Mouse (Mus musculus): Measurements from ENCODE around the gene Dao. TPM values are rescaled to one million over a fixed set of nuclear protein-coding genes. Genes with fewer than 3 reads are reported as not detected.
A peak's percentile ranks its signal among the peaks of the same experiment; 100 is the strongest.

The Dao gene
- polyA plus RNA-seq, 1 experiment from 2014 or later: not detected

DNA sequence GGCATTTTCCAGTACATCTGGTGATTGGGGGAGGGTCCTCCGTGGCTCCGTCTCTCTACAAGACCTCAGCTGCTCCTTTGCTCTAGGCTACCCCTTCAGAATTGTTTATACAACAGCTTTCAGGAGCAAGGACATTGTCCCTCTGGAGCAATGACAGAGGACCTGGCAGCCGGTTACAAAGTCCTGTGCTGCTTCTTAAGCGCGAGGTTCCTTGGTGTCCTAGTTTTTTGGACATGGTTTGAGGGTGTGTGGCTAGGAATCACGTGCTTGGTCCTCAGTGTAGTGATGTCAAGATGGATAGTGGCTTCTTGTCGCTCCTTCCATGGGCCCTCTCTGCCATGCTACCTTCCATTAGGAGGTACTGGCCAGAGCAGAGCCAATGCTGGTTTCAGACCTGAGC, 30.9 kb downstream of the Dao start:
- no peak overlapping the region for H3K27ac ChIP-seq (replicated peaks)
- H3K4me3 ChIP-seq: no peak overlapping the region
- no peak overlapping the region for H3K4me2 ChIP-seq
- WGBS: 85% methylated on average over 7 of the region's 7 CpGs
- H3K27me3 ChIP-seq: no peaks in the 10 kb centered on the region
- H3K9ac ChIP-seq: no peak overlapping the region
- peaks cover 78% of the 10 kb centered on the region for H3K36me3 ChIP-seq
- ATAC-seq (ENCODE audit: low read depth): no peak
- H3K4me1 ChIP-seq (replicated peaks): no peaks in the 10 kb centered on the region
- 0 out of 2 replicates have a peak, but pooled peaks cover 5% of the 10 kb centered on the region for H3K9me3 ChIP-seq

DNA sequence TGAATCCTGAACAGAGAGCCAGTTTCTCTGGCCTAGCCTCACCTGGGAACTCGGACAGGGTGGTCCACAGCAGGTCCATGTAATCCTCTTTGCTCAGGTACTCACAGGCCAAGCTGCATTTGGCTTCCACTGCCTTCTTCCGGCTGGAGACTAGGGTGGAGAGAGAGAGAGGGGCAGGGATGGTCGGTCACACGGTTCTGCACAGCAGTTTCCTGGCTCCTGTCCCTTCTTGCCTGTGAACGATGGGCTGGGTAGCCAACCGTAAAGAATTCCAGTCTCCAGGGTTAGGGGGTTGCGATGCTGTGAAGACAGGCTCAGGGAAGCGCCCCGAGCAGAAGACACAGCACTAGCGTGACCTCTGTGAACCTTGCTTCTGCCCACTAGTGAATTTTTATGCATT, 31.6 kb downstream of the Dao start:
- Histone ChIP-seq H3K9ac (no peak overlapping the region), H3K27ac (replicated peaks) (no peak overlapping the region), H3K36me3 (peaks cover 71% of the 10 kb centered on the region)

DNA sequence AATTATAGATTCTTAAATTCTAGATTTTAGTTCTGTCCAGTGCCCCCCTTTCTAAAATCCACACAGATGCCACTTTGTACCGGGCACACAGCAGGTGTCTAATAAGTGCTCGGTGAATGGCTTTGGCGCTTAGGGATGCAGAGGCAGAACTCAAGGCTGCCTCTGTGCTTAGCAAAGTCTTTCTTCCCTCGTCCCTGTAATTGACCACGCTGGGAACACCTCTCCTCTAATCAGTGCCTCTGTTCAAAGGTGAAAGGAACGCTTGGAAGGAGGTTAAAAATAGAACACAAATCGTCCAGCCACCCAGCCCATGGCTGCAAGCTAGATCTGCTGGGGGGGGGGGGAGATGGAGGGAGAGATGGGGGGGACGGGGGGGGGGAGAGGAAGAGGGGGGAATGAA, 37.0 kb downstream of the Dao start:
- H3K4me1 ChIP-seq (replicated peaks): no peaks in the 10 kb centered on the region; the same call in 1 of the 2 replicates
- WGBS: 12% methylated on average over 7 of the region's 8 CpGs
- no peak overlapping the region for H3K9ac ChIP-seq
- no peak overlapping the region for H3K4me2 ChIP-seq
- no peaks in the 10 kb centered on the region for H3K9me3 ChIP-seq
- H3K27me3 ChIP-seq: no peaks in the 10 kb centered on the region
- H3K27ac ChIP-seq (replicated peaks): no peak overlapping the region
- no peak for ATAC-seq (ENCODE audit: low read depth)
- H3K4me3 ChIP-seq: no peak overlapping the region
- H3K36me3 ChIP-seq: peaks cover 70% of the 10 kb centered on the region

More for the DNA sequence above, 31.6 kb downstream of the Dao start:
- WGBS: 50% methylated on average over 10 of the region's 10 CpGs
- no peaks in the 10 kb centered on the region for H3K27me3 ChIP-seq
- no peaks in the 10 kb centered on the region for H3K4me1 ChIP-seq (replicated peaks)
- ATAC-seq (ENCODE audit: low read depth): no peak
- H3K4me2 ChIP-seq: no peak overlapping the region
- no peak overlapping the region for H3K4me3 ChIP-seq
- 0 out of 2 replicates have a peak, but pooled peaks cover 5% of the 10 kb centered on the region for H3K9me3 ChIP-seq

DNA sequence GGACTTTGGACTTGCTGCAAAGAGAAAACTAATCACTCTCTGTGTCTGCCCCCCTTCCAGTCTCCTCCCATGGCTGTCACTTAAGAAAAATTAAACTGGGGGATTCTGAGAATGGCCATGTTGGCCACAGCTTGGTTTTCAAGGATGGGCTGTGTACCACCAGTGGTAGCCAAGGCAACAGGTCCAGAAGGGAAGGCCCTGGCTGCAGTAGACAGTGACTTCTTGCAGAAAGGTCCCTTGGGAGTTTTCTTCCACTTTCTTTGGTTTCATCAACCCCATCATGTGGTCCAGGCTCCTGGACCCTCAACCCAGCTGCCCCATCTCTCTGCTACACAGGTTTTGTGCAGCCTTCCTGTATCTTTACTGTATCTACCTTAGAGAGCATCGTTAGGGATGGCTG, 37.4 kb downstream of the Dao start:
- H3K4me1 ChIP-seq (replicated peaks): no peaks in the 10 kb centered on the region; the same call in 1 of the 2 replicates
- ATAC-seq (ENCODE audit: low read depth): no peak
- H3K27ac ChIP-seq (replicated peaks): no peak overlapping the region
- H3K27me3 ChIP-seq: no peaks in the 10 kb centered on the region
- 71% methylated on average over 1 of the region's 1 CpGs for whole genome bisulfite sequencing
- H3K9ac ChIP-seq: no peak overlapping the region
- peaks cover 70% of the 10 kb centered on the region for H3K36me3 ChIP-seq
- no peak overlapping the region for H3K4me3 ChIP-seq
- no peak overlapping the region for H3K4me2 ChIP-seq
- no peaks in the 10 kb centered on the region for H3K9me3 ChIP-seq

DNA sequence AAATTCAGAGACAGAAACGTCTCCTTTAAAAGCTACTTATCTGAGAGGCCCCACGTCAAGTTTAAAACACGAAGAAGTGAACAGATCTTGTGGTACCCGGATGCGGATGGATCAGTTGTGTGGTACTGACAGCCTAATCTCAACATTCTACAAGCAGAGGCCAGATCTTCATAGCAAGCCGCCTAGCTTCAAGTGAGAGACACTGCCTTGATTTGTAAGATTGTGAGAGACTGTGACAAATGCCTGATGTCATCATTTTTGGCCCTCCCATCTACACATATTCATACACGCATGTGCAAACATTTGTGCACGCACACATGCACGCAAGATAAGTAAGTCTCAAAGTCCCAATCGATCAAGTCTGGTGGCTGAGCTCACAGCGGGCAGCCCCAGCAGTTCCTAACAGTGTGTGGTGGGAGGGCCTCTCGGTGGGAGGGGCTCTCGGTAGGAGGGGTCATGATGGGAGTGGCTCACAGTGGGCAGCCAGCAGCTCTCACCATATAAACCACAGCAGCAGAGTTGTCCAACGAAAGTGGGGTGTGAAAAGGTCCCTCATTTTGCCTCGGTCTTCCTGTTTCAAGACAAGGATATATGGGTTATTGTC, 37.9 kb downstream of the Dao start:
- no peak for ATAC-seq (ENCODE audit: low read depth)
- no peak overlapping the region for H3K9ac ChIP-seq
- peaks cover 70% of the 10 kb centered on the region for H3K36me3 ChIP-seq

DNA sequence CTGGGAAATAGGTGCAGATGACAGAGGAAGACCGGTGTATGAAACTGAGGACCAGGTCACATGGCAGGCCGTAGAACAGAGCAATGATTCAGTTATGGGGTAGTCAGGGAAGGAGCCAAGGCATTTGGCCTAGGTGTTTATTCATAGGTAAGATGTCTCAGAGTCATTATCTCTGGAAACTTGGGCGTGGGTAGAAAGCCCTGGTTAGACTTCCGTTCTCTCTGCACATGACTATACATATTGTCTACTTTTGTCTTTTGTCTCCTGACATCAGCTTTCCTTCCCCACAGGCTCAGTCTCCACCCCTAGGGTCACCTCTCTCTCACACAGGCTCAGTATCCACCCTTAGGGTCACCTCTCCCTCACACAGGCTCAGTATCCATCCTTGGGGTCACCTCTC, 40.3 kb downstream of the Dao start:
- H3K27me3 ChIP-seq: no peaks in the 10 kb centered on the region
- H3K9ac ChIP-seq: no peak overlapping the region
- H3K4me3 ChIP-seq: no peak overlapping the region
- H3K36me3 ChIP-seq: peaks cover 50% of the 10 kb centered on the region
- H3K9me3 ChIP-seq: no peaks in the 10 kb centered on the region
- no peak for ATAC-seq (ENCODE audit: low read depth)
- H3K27ac ChIP-seq (replicated peaks): no peak overlapping the region
- H3K4me1 ChIP-seq (replicated peaks): peaks cover 3% of the 10 kb centered on the region
- WGBS: 87% methylated on average over 4 of the region's 4 CpGs
- H3K4me2 ChIP-seq: no peak overlapping the region

More for the DNA sequence above, 37.9 kb downstream of the Dao start:
- H3K27ac ChIP-seq (replicated peaks): no peak overlapping the region
- no peaks in the 10 kb centered on the region; the same call in 1 of the 2 replicates for H3K4me1 ChIP-seq (replicated peaks)
- WGBS: 17% methylated on average over 15 of the region's 15 CpGs
- no peak overlapping the region for H3K4me2 ChIP-seq
- H3K4me3 ChIP-seq: no peak overlapping the region
- H3K27me3 ChIP-seq: no peaks in the 10 kb centered on the region
- H3K9me3 ChIP-seq: no peaks in the 10 kb centered on the region

DNA sequence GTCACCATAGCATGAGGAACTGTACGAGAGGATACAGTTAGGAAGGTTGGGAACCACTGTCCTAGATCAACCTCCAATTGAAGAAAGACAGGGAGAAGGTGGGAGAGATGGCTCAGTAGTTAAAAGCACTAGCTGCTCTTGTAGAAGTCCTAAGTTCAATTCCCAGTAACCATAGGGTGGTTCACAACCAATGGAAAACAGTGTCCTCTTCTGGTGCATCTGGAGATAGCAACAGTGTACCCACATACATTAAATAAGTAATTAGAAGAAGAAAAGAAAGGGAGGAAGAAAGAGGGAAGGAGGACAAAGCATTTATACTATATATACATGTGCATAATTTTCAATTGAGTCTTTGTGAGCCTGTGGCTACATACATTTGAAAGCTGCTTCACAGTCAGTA, 41.6 kb downstream of the Dao start:
- no peak for ATAC-seq (ENCODE audit: low read depth)
- H3K27me3 ChIP-seq: no peaks in the 10 kb centered on the region
- no peak overlapping the region for H3K4me3 ChIP-seq
- H3K36me3 ChIP-seq: peaks cover 49% of the 10 kb centered on the region
- H3K4me2 ChIP-seq: no peak overlapping the region
- peaks cover 12% of the 10 kb centered on the region for H3K4me1 ChIP-seq (replicated peaks)
- H3K9me3 ChIP-seq: no peaks in the 10 kb centered on the region
- H3K27ac ChIP-seq (replicated peaks): no peak overlapping the region
- no peak overlapping the region for H3K9ac ChIP-seq
- WGBS: 65% methylated on average over 1 of the region's 1 CpGs

DNA sequence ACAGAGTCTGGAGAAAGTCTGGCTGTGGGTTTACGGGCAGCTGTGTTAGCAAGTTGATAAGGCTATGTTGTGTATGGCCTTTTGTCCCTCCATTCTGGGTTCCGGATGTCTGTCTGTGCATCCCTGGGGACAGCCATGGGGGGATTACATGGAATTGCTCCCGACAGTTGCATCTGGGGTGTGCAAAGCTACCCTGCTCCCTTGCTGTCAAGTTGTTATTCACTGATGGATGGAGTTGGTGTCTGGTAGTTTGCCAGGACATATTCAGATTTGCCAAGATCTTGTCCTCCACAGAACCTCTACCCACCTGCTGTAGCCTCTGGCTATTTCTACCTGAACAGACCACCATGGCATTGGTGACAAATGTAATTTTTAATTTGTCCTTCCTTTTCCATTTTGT, 42.6 kb downstream of the Dao start:
- Histone ChIP-seq H3K4me3 (no peak overlapping the region), H3K27me3 (no peaks in the 10 kb centered on the region), H3K9ac (no peak overlapping the region), H3K9me3 (no peaks in the 10 kb centered on the region), H3K4me2 (no peak overlapping the region), H3K36me3 (peaks cover 56% of the 10 kb centered on the region), H3K4me1 (replicated peaks) (peaks cover 12% of the 10 kb centered on the region), H3K27ac (replicated peaks) (no peak overlapping the region)
- 79% methylated on average over 3 of the region's 3 CpGs for WGBS
- ATAC-seq (ENCODE audit: low read depth): no peak

DNA sequence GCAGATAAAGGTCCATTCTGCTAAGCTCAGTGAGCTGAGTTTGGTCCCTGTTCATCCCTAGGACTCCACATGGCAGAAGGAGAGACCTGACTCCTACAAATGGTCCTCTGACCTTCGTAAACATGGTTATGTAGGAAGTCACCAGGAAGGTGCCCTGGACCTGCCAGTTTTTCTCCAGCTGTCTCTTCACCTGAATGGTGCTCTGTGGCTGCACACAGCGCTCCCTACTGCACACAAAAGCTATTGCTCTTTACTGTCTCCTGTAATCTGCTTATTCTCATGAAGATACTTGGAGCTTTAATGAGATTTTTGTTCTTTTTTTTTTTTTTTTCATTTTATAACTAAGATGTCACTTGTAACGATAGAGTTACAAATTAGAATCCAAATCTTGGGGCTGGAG, 43.1 kb downstream of the Dao start:
- Histone ChIP-seq H3K4me1 (replicated peaks) (peaks cover 12% of the 10 kb centered on the region), H3K27me3 (no peaks in the 10 kb centered on the region), H3K4me3 (no peak overlapping the region), H3K4me2 (no peak overlapping the region), H3K36me3 (peaks cover 55% of the 10 kb centered on the region), H3K9ac (no peak overlapping the region), H3K9me3 (no peaks in the 10 kb centered on the region), H3K27ac (replicated peaks) (no peak overlapping the region)
- ATAC-seq (ENCODE audit: low read depth): no peak
- 54% methylated on average over 3 of the region's 3 CpGs for WGBS

DNA sequence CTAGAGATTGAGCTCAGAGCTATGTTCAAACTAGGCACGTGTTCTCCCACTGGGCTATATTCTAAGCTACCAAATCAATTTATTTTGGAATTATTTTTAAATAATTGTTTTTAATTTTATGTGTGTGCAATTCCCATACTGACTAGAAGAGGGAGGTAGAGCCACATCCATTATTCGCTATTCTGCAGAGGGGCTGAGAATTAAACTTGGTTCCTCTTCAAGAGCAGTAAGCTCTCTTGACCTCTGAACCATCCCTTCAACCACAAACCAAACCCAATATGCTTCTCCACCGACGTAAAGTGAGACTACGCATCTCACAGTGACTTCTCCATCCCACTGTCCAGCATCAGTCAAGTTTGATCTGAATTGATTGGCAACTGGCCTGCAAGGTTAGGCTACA, 43.7 kb downstream of the Dao start:
- ATAC-seq (ENCODE audit: low read depth): no peak
- Histone ChIP-seq H3K27me3 (no peaks in the 10 kb centered on the region), H3K9me3 (no peaks in the 10 kb centered on the region), H3K27ac (replicated peaks) (no peak overlapping the region), H3K4me3 (no peak overlapping the region), H3K4me1 (replicated peaks) (peaks cover 12% of the 10 kb centered on the region), H3K9ac (no peak overlapping the region), H3K36me3 (peaks cover 55% of the 10 kb centered on the region), H3K4me2 (no peak overlapping the region)
- whole genome bisulfite sequencing: 89% methylated on average over 5 of the region's 5 CpGs

DNA sequence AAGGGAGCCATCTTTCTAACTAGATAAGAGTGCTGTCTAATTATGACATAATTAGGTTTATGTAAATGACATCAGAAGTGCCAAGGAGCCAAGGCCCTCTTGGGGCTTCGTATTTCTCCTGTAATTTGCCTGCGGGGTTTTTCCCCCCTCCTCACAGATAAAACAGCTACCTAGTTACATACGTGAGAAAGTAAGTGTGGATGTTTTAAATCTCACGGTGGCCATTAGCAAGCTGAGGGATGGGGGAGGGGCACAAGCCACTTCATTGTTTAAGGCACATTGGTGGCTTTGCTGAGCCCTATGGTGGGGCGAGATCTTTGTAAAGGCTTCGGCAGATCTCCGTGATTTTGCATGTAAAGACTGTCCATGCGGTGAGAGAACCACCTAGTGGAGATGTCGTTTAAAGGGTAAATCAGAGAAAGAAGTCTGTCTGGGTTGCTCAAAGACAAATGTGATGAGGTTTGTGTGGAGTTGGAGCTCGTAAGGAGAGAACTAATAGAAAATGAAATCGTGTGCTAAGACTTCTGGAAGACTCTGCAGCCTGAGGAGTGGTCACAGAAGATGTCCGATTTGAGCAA, 45.3 kb downstream of the Dao start:
- H3K4me1 ChIP-seq (replicated peaks): peaks cover 12% of the 10 kb centered on the region
- no peak overlapping the region; the same call in 1 of the 2 replicates for H3K27ac ChIP-seq (replicated peaks)
- H3K4me3 ChIP-seq: no peak overlapping the region
- H3K9me3 ChIP-seq: no peaks in the 10 kb centered on the region
- H3K27me3 ChIP-seq: no peaks in the 10 kb centered on the region
- ATAC-seq (ENCODE audit: low read depth): peak; percentile 68
- H3K9ac ChIP-seq: no peak overlapping the region
- no peak overlapping the region for H3K4me2 ChIP-seq
- peaks cover 49% of the 10 kb centered on the region for H3K36me3 ChIP-seq
- WGBS: 52% methylated on average over 12 of the region's 12 CpGs

DNA sequence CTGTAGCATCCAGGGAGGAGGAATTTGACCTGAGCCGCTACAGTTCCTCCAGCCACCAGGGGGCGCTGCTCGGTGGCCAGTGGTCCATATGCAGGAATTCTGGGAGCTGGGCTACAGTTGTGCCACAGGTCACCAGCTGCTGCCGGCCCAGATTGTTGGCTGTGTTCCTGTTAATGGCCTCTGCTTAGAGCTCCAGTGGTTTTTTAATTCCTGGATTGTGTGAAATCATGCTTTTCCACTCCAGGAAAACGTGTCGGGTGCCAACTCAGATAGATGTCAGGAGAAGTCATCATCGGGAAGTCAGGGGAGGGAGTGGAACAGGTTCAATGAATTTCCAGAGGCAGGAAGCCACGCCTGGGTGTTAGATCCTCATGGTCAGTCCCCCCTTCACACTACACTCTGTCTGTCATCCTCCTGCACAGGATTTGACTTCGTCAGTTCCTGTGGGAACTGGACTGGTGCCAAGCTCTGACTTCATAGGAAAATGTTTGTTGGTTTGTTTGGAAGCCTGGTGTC, 48.8 kb downstream of the Dao start:
- Histone ChIP-seq H3K36me3 (peaks cover 60% of the 10 kb centered on the region), H3K27ac (replicated peaks) (peak overlapping the region; percentile 38; the same call in 1 of the 2 replicates)
- 32% methylated on average over 9 of the region's 9 CpGs for WGBS

More for the DNA sequence above, 48.8 kb downstream of the Dao start:
- Histone ChIP-seq H3K27me3 (no peaks in the 10 kb centered on the region), H3K4me1 (replicated peaks) (peaks cover 12% of the 10 kb centered on the region), H3K4me3 (no peak overlapping the region), H3K4me2 (peak overlapping the region; percentile 26; the same call in 1 of the 2 replicates), H3K9ac (no peak overlapping the region), H3K9me3 (no peaks in the 10 kb centered on the region)
- ATAC-seq (ENCODE audit: low read depth): no peak

Measured in neural tube, embryonic 13.5 days (tissue).